Mouse (Mus musculus) lung, postnatal 0 days (tissue): ENCODE measurements around the gene Gabrr2.

ENCODE experiments used
- CTCF ChIP-seq: IDR thresholded peaks from 2 replicates; pipeline ENCODE4 v1.5.1; 2016; ENCODE audit warnings: antibody characterized with exemption, mild to moderate bottlenecking
- EP300 ChIP-seq: IDR thresholded peaks from 2 replicates; pipeline ENCODE4 v1.6.1; 2016; ENCODE audit warnings: antibody characterized with exemption, mild to moderate bottlenecking, control low read depth

- no peak for TF ChIP-seq CTCF
- no peak for TF ChIP-seq EP300
These were observed 38.4 kb upstream of the Gabrr2 start for GRCm38 (mm10) chr4:33024420-33024819.
